Mouse (Mus musculus): ENCODE results near the gene Mep1a.

GRCm38 (mm10) chr17:43459737-43460230, 42.8 kb downstream of the Mep1a start:
- TF ChIP-seq MYC (IDR thresholded peaks at IDR 0.05; ENCODE audit: low read depth, low read length) (no peak), GABPA (IDR thresholded peaks at IDR 0.05; ENCODE audit: low read depth, low read length) (no peak), CTCF (IDR thresholded peaks at IDR 0.05 in 2 of 3, conservative IDR thresholded peaks at IDR 0.05 in 1 of 3; ENCODE audit: control insufficient read depth in 1 of 3, insufficient read depth in 1 of 3, low read depth in 2 of 3, low read length in 3 of 3, poor library complexity in 1 of 3, severe bottlenecking in 1 of 3) (no peak), EP300 (IDR thresholded peaks at IDR 0.05; ENCODE audit: low read depth in 1 of 2, low read length in 2 of 2) (no peak), POLR2A (IDR thresholded peaks at IDR 0.05; ENCODE audit: control insufficient read depth in 1 of 2, insufficient read depth in 1 of 2, low read depth in 1 of 2, low read length in 2 of 2, poor library complexity in 1 of 2) (no peak), BHLHE40 (IDR thresholded peaks at IDR 0.05; ENCODE audit: borderline replicate concordance, low read depth, low read length) (no peak)
